Mouse (Mus musculus) limb, embryonic 14.5 days (tissue): ENCODE data around the gene Fxyd3. TPM values are rescaled to one million over a fixed set of nuclear protein-coding genes. Genes with fewer than 3 reads are reported as not detected.

ENCODE experiments used
- ATAC-seq: fragments of 200-750 bp; cut with Nextera tagmentation; 2 replicates; pipeline ENCODE4 v1.8.0; 2017; ENCODE audit warnings: low read depth, moderate number of reproducible peaks, moderate TSS enrichment; ENCODE audit not compliant: low FRiP score
- DNase-seq: peaks from one replicate; pipeline ENCODE4 v3.0.0-alpha.2; 2015; ENCODE audit warnings: low spot score
- H3K27ac ChIP-seq: fragments of 300-500 bp; sonication (generic); replicated peaks from 2 replicates; pipeline ENCODE4 v1.5.1; 2014; ENCODE audit warnings: low read depth, mild to moderate bottlenecking, low read length, moderate library complexity, mixed read lengths
- H3K27me3 ChIP-seq: fragments of 300-500 bp; sonication (generic); 2 replicates; pipeline ENCODE4 v1.6.1; 2014; ENCODE audit warnings: low read length, mixed read lengths; ENCODE audit not compliant: control insufficient read depth, insufficient read depth
- H3K36me3 ChIP-seq: fragments of 300-500 bp; sonication (generic); 2 replicates; pipeline ENCODE4 v1.6.1; 2014; ENCODE audit warnings: mild to moderate bottlenecking, low read length, moderate library complexity, mixed read lengths; ENCODE audit not compliant: control insufficient read depth, insufficient read depth
- H3K4me1 ChIP-seq: fragments of 300-500 bp; sonication (generic); 2 replicates; pipeline ENCODE4 v1.6.1; 2014; ENCODE audit warnings: antibody characterized with exemption, low read length, mixed read lengths; ENCODE audit not compliant: control insufficient read depth, insufficient read depth
- H3K4me2 ChIP-seq: fragments of 300-500 bp; sonication (generic); replicated peaks from 2 replicates; pipeline ENCODE4 v1.6.1; 2014; ENCODE audit warnings: low read depth, mild to moderate bottlenecking, low read length, moderate library complexity; ENCODE audit not compliant: severe bottlenecking
- H3K4me3 ChIP-seq: fragments of 300-500 bp; sonication (generic); replicated peaks from 2 replicates; pipeline ENCODE4 v1.5.1; 2014; ENCODE audit warnings: low read length
- H3K9ac ChIP-seq: fragments of 300-500 bp; sonication (generic); 2 replicates; pipeline ENCODE4 v1.6.1; 2014; ENCODE audit warnings: mild to moderate bottlenecking, low read depth, low read length, moderate library complexity; ENCODE audit not compliant: severe bottlenecking
- H3K9me3 ChIP-seq: fragments of 300-500 bp; sonication (generic); 2 replicates; pipeline ENCODE4 v1.6.1; 2016; ENCODE audit warnings: low read length; ENCODE audit not compliant: control insufficient read depth
- POLR2A ChIP-seq: fragments of 200-500 bp; IDR thresholded peaks from 2 replicates; pipeline ENCODE4 v1.8.0; 2012; ENCODE audit warnings: inconsistent platforms, mild to moderate bottlenecking, moderate library complexity, borderline replicate concordance; ENCODE audit not compliant: insufficient read depth, insufficient read length; ENCODE audit errors: extremely low read depth
- WGBS: fragments of 180-500 bp; shearing (Covaris S2); extraction: QIAGEN DNeasy Blood & Tissue Kit; methylation state at CpG from one replicate; pipeline ENCODE4 v1.1.7; 2014; 5-methylcytosine and 5-hydroxymethylcytosine counted together
- polyA plus RNA-seq, 2 experiments: library from polyadenylated mRNA; depleted of rRNA in 1 of 2; stranded (reverse) in 1 of 2; unstranded in 1 of 2; fragments of >200 nt; fragmentation: Nextera tagmentation in 1 of 2; extraction: Ambion mirVana in 1 of 2; gene quantifications; 2 replicates each; pipeline versions ENCODE4 v1.2.1 to v1.2.3; 2012 to 2014

Gene Fxyd3
- polyA plus RNA-seq, 2 experiments, result 39.8 to 79.5 TPM

GRCm38 (mm10) chr7:31098697-31099611 is 22.4 kb upstream of the Fxyd3 start:
- H3K4me2 ChIP-seq, result no peak overlapping the region
- H3K9me3 ChIP-seq, result no peaks in the 10 kb centered on the region
- TF ChIP-seq POLR2A, result no peak
- H3K27me3 ChIP-seq, result no peaks in the 10 kb centered on the region
- no peaks in the 10 kb centered on the region for H3K36me3 ChIP-seq
- no peak overlapping the region for H3K27ac ChIP-seq
- DNase-seq (no peak), ATAC-seq (no peak)
- H3K9ac ChIP-seq, result no peak overlapping the region
- H3K4me1 ChIP-seq, result no peaks in the 10 kb centered on the region
- no peak overlapping the region for H3K4me3 ChIP-seq
- WGBS, result 80% methylated on average over 22 of the region's 22 CpGs

- no peaks in the 10 kb centered on the region for H3K36me3 ChIP-seq
- no peaks in the 10 kb centered on the region for H3K4me1 ChIP-seq
- WGBS, result 44% methylated on average over 20 of the region's 20 CpGs
- H3K9me3 ChIP-seq, result no peaks in the 10 kb centered on the region
- H3K27me3 ChIP-seq, result no peaks in the 10 kb centered on the region
- peak overlapping the region; percentile 44 for H3K4me2 ChIP-seq
- H3K4me3 ChIP-seq, result peak overlapping the region; percentile 18; the same call in 1 of the 2 replicates
- peak; percentile 95 for ATAC-seq
- DNase-seq, result peak; percentile 96
- TF ChIP-seq POLR2A, result no peak
- no peak overlapping the region for H3K9ac ChIP-seq
- peak overlapping the region; percentile 33; the same call in 1 of the 2 replicates for H3K27ac ChIP-seq
Measured at GRCm38 (mm10) chr7:31097583-31098248, 21.2 kb upstream of the Fxyd3 start.

- Histone ChIP-seq H3K27me3 (no peaks in the 10 kb centered on the region), H3K9ac (no peak overlapping the region), H3K4me2 (no peak overlapping the region), H3K9me3 (no peaks in the 10 kb centered on the region), H3K36me3 (no peaks in the 10 kb centered on the region), H3K4me3 (no peak overlapping the region), H3K27ac (no peak overlapping the region), H3K4me1 (no peaks in the 10 kb centered on the region)
- no peak for DNase-seq
- 68% methylated on average over 9 of the region's 9 CpGs for WGBS
- no peak for ATAC-seq
- no peak for TF ChIP-seq POLR2A
Measured at GRCm38 (mm10) chr7:31096892-31097564, 20.5 kb upstream of the Fxyd3 start.

- no peaks in the 10 kb centered on the region for H3K36me3 ChIP-seq
- H3K9me3 ChIP-seq, result no peaks in the 10 kb centered on the region
- no peaks in the 10 kb centered on the region for H3K4me1 ChIP-seq
- H3K27ac ChIP-seq, result no peak overlapping the region
- no peak for DNase-seq
- no peak for ATAC-seq
- H3K4me3 ChIP-seq, result no peak overlapping the region
- WGBS, result 29% methylated on average over 8 of the region's 12 CpGs
- no peaks in the 10 kb centered on the region for H3K27me3 ChIP-seq
- no peak for TF ChIP-seq POLR2A
- H3K4me2 ChIP-seq, result no peak overlapping the region
- H3K9ac ChIP-seq, result no peak overlapping the region
Measured at GRCm38 (mm10) chr7:31094774-31095501, 18.4 kb upstream of the Fxyd3 start.

- DNase-seq (no peak), ATAC-seq (no peak)
- Histone ChIP-seq H3K36me3 (no peaks in the 10 kb centered on the region), H3K4me3 (no peak overlapping the region), H3K4me1 (no peaks in the 10 kb centered on the region; the same call in 1 of the 2 replicates), H3K9me3 (no peaks in the 10 kb centered on the region), H3K27me3 (no peaks in the 10 kb centered on the region), H3K27ac (no peak overlapping the region), H3K9ac (no peak overlapping the region), H3K4me2 (no peak overlapping the region)
- no peak for TF ChIP-seq POLR2A
- 87% methylated on average over 2 of the region's 2 CpGs for WGBS
Measured at GRCm38 (mm10) chr7:31089721-31090120, 13.2 kb upstream of the Fxyd3 start.
